Mouse (Mus musculus): Measurements from ENCODE around the gene Rilp. TPM values are rescaled to one million over a fixed set of nuclear protein-coding genes. Genes with fewer than 3 reads are reported as not detected.
"Not testable (repeated sequence)": the region's sequence is repeated elsewhere in the genome, so short reads cannot be mapped to it uniquely, and the experiment has no call there.

The Rilp gene
- total RNA-seq, 1 experiment from 2014 or later, result 0.41 TPM

- no peak for ATAC-seq (replicated peaks; ENCODE audit: low read depth, poor library complexity, severe bottlenecking)
Observed at GRCm38 (mm10) chr11:75550200-75550946, 40.5 kb downstream of the Rilp start.

GRCm38 (mm10) chr11:75551321-75551720 is 41.4 kb downstream of the Rilp start:
- no peak for ATAC-seq (replicated peaks; ENCODE audit: low read depth, poor library complexity, severe bottlenecking)

- ATAC-seq (replicated peaks; ENCODE audit: low read depth, poor library complexity, severe bottlenecking), result no peak
Observed at GRCm38 (mm10) chr11:75551961-75552441, 42.1 kb downstream of the Rilp start.

GRCm38 (mm10) chr11:75552906-75553482 is 43.1 kb downstream of the Rilp start:
- ATAC-seq (replicated peaks; ENCODE audit: low read depth, poor library complexity, severe bottlenecking), result no peak

- ATAC-seq (replicated peaks; ENCODE audit: low read depth, poor library complexity, severe bottlenecking), result not testable (repeated sequence)
Observed at GRCm38 (mm10) chr11:75556006-75556405, 46.1 kb downstream of the Rilp start.

GRCm38 (mm10) chr11:75557142-75557541 is 47.2 kb downstream of the Rilp start:
- ATAC-seq (replicated peaks; ENCODE audit: low read depth, poor library complexity, severe bottlenecking), result no peak

- no peak for ATAC-seq (replicated peaks; ENCODE audit: low read depth, poor library complexity, severe bottlenecking)
Observed at GRCm38 (mm10) chr11:75558101-75558500, 48.2 kb downstream of the Rilp start.

GRCm38 (mm10) chr11:75559870-75560504 is 50.1 kb downstream of the Rilp start:
- ATAC-seq (replicated peaks; ENCODE audit: low read depth, poor library complexity, severe bottlenecking), result peak; percentile 54; the same call in 1 of the 2 replicates

GRCm38 (mm10) chr11:75560530-75561409 is 50.9 kb downstream of the Rilp start:
- ATAC-seq (replicated peaks; ENCODE audit: low read depth, poor library complexity, severe bottlenecking), result peak; percentile 48

- ATAC-seq (replicated peaks; ENCODE audit: low read depth, poor library complexity, severe bottlenecking), result no peak
Observed at GRCm38 (mm10) chr11:75561410-75561791, 51.5 kb downstream of the Rilp start.

Other genes with a start within 250 kb of the Rilp start
- 139 and 158 TPM in 2 replicates for gene Rpa1, start 161.8 kb upstream of the Rilp start, total RNA-seq (2017)
- 6.5 and 7.4 TPM in 2 replicates for gene Smyd4, start 161.7 kb upstream of the Rilp start, total RNA-seq (2017)
- 76.0 and 77.8 TPM in 2 replicates for gene Serpinf1, start 87.4 kb upstream of the Rilp start, total RNA-seq (2017)
- gene Serpinf2, start 70.5 kb upstream of the Rilp start, total RNA-seq (2017), result 0.32 TPM in 1 of 2 replicates, not detected in the other
- gene Wdr81, start 55.4 kb upstream of the Rilp start, total RNA-seq (2017), result 8.4 and 8.6 TPM in 2 replicates
- gene Tlcd2, start 48.4 kb upstream of the Rilp start, total RNA-seq (2017), result 26.9 and 33.6 TPM in 2 replicates
- 130 and 156 TPM in 2 replicates for gene Prpf8, start 23.3 kb upstream of the Rilp start, total RNA-seq (2017)
- 1.8 and 2.6 TPM in 2 replicates for gene Scarf1, start 3.4 kb downstream of the Rilp start, total RNA-seq (2017)
- 6.1 and 14.4 TPM in 2 replicates for gene Slc43a2, start 21.6 kb downstream of the Rilp start, total RNA-seq (2017)
- gene Pitpna, start 78.0 kb downstream of the Rilp start, total RNA-seq (2017), result 74.6 and 76.9 TPM in 2 replicates
- gene Inpp5k, start 120.9 kb downstream of the Rilp start, total RNA-seq (2017), result 24.0 and 36.3 TPM in 2 replicates
- 19.5 and 22.3 TPM in 2 replicates for gene Myo1c, start 140.4 kb downstream of the Rilp start, total RNA-seq (2017)
- gene Crk, start 169.2 kb downstream of the Rilp start, total RNA-seq (2017), result 38.9 and 51.4 TPM in 2 replicates
- gene Ywhae, start 222.8 kb downstream of the Rilp start, total RNA-seq (2017), result 384 and 653 TPM in 2 replicates